Mouse (Mus musculus) kidney, embryonic 16.5 days (tissue): ENCODE measurements around the gene Umad1. TPM values are rescaled to one million over a fixed set of nuclear protein-coding genes. Genes with fewer than 3 reads are reported as not detected.

Experiments
- polyA plus RNA-seq: library from polyadenylated mRNA; unstranded; fragments of >200 nt; fragmentation: Nextera tagmentation; extraction: Ambion mirVana; gene quantifications from 2 replicates; pipeline ENCODE4 v1.2.1, GENCODE M21; 2015

Umad1 gene
- polyA plus RNA-seq, 1 experiment from 2014 or later = 27.4 TPM

Other genes with a start within 250 kb of the Umad1 start
- gene Col28a1, start 66.7 kb upstream of the Umad1 start, polyA plus RNA-seq = 0.32 and 0.53 TPM in 2 replicates
- gene Mios, start 50.1 kb upstream of the Umad1 start, polyA plus RNA-seq = 24.0 and 24.4 TPM in 2 replicates
- 135 and 149 TPM in 2 replicates for gene Rpa3, start 115 bp upstream of the Umad1 start, polyA plus RNA-seq
- gene Gm45062, start 162 bp downstream of the Umad1 start, polyA plus RNA-seq = 13.3 and 14.7 TPM in 2 replicates